Mouse (Mus musculus) forebrain, embryonic 16.5 days (tissue): ENCODE data around the gene Cit. TPM values are rescaled to one million over a fixed set of nuclear protein-coding genes. Genes with fewer than 3 reads are reported as not detected.

Source experiments
- ATAC-seq: fragments of 200-750 bp; cut with Nextera tagmentation; 2 replicates; pipeline ENCODE4 v1.8.0; 2017; ENCODE audit warnings: mild to moderate bottlenecking, moderate library complexity
- H3K27ac ChIP-seq: fragments of 300-500 bp; sonication (generic); 2 replicates; pipeline ENCODE4 v1.5.1; 2014; ENCODE audit warnings: low read length, control low read depth
- H3K27me3 ChIP-seq: fragments of 300-500 bp; sonication (generic); replicated peaks from 2 replicates; pipeline ENCODE4 v1.6.1; 2014; ENCODE audit warnings: low read length; ENCODE audit not compliant: control insufficient read depth, insufficient read depth
- H3K36me3 ChIP-seq: fragments of 300-500 bp; sonication (generic); 2 replicates; pipeline ENCODE4 v1.6.1; 2014; ENCODE audit not compliant: control insufficient read depth, insufficient read depth
- H3K4me1 ChIP-seq: fragments of 300-500 bp; sonication (generic); replicated peaks from 2 replicates; pipeline ENCODE4 v1.6.1; 2014; ENCODE audit warnings: low read length; ENCODE audit not compliant: control insufficient read depth, insufficient read depth
- H3K4me2 ChIP-seq: fragments of 300-500 bp; sonication (generic); 2 replicates; pipeline ENCODE4 v1.6.1; 2014; ENCODE audit warnings: mild to moderate bottlenecking, low read length, control low read depth
- H3K4me3 ChIP-seq: fragments of 300-500 bp; sonication (generic); replicated peaks from 2 replicates; pipeline ENCODE4 v1.5.1; 2014; ENCODE audit warnings: mild to moderate bottlenecking, low read length, control low read depth
- H3K9ac ChIP-seq: fragments of 300-500 bp; sonication (generic); replicated peaks from 2 replicates; pipeline ENCODE4 v1.6.1; 2014; ENCODE audit warnings: low read depth, low read length, control low read depth
- H3K9me3 ChIP-seq: fragments of 300-500 bp; sonication (generic); 2 replicates; pipeline ENCODE4 v1.6.1; 2016; ENCODE audit warnings: low read length; ENCODE audit not compliant: control insufficient read depth
- WGBS: fragments of 180-500 bp; shearing (Covaris S2); extraction: QIAGEN DNeasy Blood & Tissue Kit; methylation state at CpG from one replicate; pipeline ENCODE4 v1.1.7; 2014; 5-methylcytosine and 5-hydroxymethylcytosine counted together
- polyA plus RNA-seq: library from polyadenylated mRNA; unstranded; fragments of >200 nt; fragmentation: Nextera tagmentation; extraction: Ambion mirVana; gene quantifications from 2 replicates; pipeline ENCODE4 v1.2.1, GENCODE M21; 2015

The Cit gene
- polyA plus RNA-seq, 1 experiment from 2014 or later = 21.0 TPM

DNA sequence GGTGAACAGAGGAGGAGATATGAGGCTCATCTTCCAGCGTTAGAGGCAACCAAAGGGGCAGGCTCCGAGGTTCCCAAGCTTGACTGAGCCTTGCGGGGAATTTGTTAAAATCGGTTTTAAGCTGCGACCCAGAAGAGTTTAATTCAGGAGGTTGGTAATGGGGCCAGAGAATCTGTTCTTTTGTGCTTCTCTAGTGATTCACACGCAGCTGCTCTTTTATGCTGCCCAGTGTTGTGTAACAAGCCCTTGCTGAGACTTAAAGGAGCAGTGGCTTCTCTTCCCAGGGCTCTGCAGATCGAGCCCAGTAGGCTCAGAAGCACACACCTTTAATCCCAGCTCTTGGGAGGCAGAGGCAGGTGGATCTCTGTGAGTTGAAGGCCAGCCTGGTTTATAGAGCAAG, 3.4 kb downstream of the Cit start:
- H3K9me3 ChIP-seq = no peaks in the 10 kb centered on the region
- no peak overlapping the region for H3K4me3 ChIP-seq
- no peaks in the 10 kb centered on the region for H3K36me3 ChIP-seq
- H3K9ac ChIP-seq = no peak overlapping the region
- WGBS = 10% methylated on average over 7 of the region's 7 CpGs
- H3K27me3 ChIP-seq = no peaks in the 10 kb centered on the region
- H3K27ac ChIP-seq = 0 out of 2 replicates have a peak overlapping the region, but pooled peaks have one; percentile 1
- H3K4me1 ChIP-seq = peaks cover 22% of the 10 kb centered on the region
- no peak overlapping the region for H3K4me2 ChIP-seq
- ATAC-seq = no peak

DNA sequence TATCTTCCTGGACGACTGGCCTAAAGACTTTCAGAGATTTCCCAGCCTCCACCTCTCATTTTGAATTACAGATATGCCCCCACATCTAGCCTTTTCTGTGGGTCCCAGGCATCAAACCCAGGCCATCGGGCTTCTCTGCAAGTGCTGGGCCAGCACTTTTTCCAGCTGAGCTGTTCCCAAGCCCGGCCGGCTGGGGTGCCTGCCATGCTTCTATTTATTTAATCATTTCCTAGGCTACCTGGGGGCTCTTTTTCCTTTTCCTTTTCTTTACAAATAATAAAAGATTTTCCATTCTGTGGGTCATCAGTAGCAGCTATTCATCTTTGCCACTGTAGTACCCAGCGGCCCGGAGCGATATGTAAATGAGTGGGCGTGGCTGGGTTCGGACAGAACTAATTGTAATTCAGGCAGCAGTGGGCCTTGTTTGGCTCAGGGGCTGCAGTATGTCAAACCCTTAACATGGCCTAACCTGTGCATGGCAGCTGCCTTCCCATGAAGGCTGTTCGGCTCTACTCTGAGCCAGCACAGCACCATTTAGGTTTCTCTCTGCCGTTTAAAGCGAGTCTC, 4.3 kb downstream of the Cit start:
- Histone ChIP-seq H3K27me3 (no peaks in the 10 kb centered on the region), H3K4me3 (no peak overlapping the region), H3K9ac (no peak overlapping the region), H3K9me3 (no peaks in the 10 kb centered on the region), H3K4me1 (peaks cover 21% of the 10 kb centered on the region), H3K36me3 (no peaks in the 10 kb centered on the region), H3K27ac (no peak overlapping the region), H3K4me2 (no peak overlapping the region)
- no peak for ATAC-seq
- 41% methylated on average over 12 of the region's 12 CpGs for WGBS

DNA sequence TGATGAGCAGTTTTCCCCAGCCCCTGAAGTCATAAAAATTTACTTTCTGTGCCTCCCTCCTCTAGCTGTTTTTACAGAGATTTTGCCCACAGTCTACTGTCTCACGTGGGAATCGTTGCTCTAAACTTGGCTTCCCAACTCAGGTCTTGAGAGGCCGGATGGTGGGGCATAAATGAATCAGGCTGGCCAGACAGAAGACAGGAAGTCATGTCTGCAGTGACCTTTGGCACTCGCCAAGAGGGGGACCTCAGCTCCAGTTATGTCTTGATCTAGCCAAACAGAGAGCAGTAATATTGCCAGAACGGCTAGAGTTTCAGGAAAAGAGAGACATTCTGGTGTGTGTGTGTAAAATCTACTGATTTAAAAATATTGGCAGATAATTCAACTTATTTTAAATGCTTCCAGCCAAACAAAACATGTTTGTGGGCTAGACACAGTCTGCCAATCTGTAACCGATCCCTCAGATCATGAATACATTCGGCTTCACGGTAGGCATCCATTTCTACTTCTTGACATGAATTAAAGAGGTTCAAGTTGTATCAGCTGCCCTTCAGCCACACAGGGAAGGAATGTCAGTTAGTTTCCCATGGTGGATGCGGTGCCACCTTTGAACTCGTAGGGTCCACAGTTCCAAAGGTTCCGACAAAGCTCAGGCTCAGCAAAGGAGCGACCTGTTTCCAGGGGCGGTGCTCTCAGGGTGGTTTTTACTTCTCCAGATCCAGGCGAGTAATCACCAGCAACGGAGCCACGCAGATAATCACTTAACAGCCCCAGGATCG, 5.4 kb downstream of the Cit start:
- H3K4me3 ChIP-seq = no peak overlapping the region
- H3K9me3 ChIP-seq = no peaks in the 10 kb centered on the region
- peaks cover 15% of the 10 kb centered on the region for H3K4me1 ChIP-seq
- no peaks in the 10 kb centered on the region for H3K27me3 ChIP-seq
- H3K4me2 ChIP-seq = no peak overlapping the region
- no peak for ATAC-seq
- H3K27ac ChIP-seq = no peak overlapping the region
- H3K9ac ChIP-seq = no peak overlapping the region
- WGBS = 88% methylated on average over 17 of the region's 17 CpGs
- no peaks in the 10 kb centered on the region for H3K36me3 ChIP-seq

GRCm38 (mm10) chr5:115851029-115851365, 5.9 kb downstream of the Cit start:
- WGBS = 89% methylated on average over 13 of the region's 13 CpGs
- Histone ChIP-seq H3K27me3 (no peaks in the 10 kb centered on the region), H3K9ac (no peak overlapping the region), H3K9me3 (no peaks in the 10 kb centered on the region), H3K4me3 (no peak overlapping the region), H3K4me1 (peaks cover 10% of the 10 kb centered on the region), H3K4me2 (no peak overlapping the region), H3K27ac (no peak overlapping the region), H3K36me3 (no peaks in the 10 kb centered on the region)
- ATAC-seq = no peak

DNA sequence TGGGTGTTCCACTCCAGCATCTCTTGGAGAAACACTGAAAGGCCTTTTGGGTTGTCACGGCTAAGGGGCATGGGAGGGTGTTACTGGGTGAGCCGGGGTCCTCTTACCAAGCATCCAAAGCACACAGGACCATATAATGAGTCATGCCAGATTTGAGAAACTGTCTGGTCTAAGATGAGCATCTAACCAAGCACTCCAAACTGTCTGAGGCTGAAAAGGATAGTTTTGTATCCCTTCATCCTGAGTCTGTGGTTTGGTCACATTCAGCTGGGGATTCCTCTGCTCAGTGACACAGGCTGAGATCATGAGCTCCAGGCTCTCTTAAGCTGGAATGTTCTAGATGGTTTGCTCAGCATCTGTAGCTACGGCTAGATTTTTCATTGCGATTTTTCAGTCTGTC, 7.4 kb downstream of the Cit start:
- Histone ChIP-seq H3K4me3 (no peak overlapping the region), H3K27ac (no peak overlapping the region), H3K9me3 (no peaks in the 10 kb centered on the region), H3K4me1 (peaks cover 4% of the 10 kb centered on the region; the same call in 1 of the 2 replicates), H3K9ac (no peak overlapping the region), H3K4me2 (no peak overlapping the region), H3K27me3 (no peaks in the 10 kb centered on the region), H3K36me3 (no peaks in the 10 kb centered on the region)
- WGBS = 94% methylated on average over 4 of the region's 4 CpGs
- ATAC-seq = no peak

- Histone ChIP-seq H3K27me3 (no peaks in the 10 kb centered on the region), H3K4me3 (no peak overlapping the region), H3K4me1 (0 out of 2 replicates have a peak, but pooled peaks cover 3% of the 10 kb centered on the region), H3K9ac (no peak overlapping the region), H3K36me3 (no peaks in the 10 kb centered on the region), H3K4me2 (no peak overlapping the region), H3K9me3 (no peaks in the 10 kb centered on the region), H3K27ac (no peak overlapping the region)
- no peak for ATAC-seq
- WGBS = 87% methylated on average over 9 of the region's 9 CpGs
Measured at GRCm38 (mm10) chr5:115853691-115854090, 8.6 kb downstream of the Cit start.

GRCm38 (mm10) chr5:115854370-115854769, 9.3 kb downstream of the Cit start:
- no peaks in the 10 kb centered on the region for H3K27me3 ChIP-seq
- H3K9ac ChIP-seq = no peak overlapping the region
- no peak for ATAC-seq
- no peaks in the 10 kb centered on the region for H3K9me3 ChIP-seq
- no peak overlapping the region for H3K4me2 ChIP-seq
- H3K4me1 ChIP-seq = 0 out of 2 replicates have a peak, but pooled peaks cover 3% of the 10 kb centered on the region
- H3K4me3 ChIP-seq = no peak overlapping the region
- 88% methylated on average over 9 of the region's 12 CpGs for WGBS
- no peak overlapping the region for H3K27ac ChIP-seq
- no peaks in the 10 kb centered on the region for H3K36me3 ChIP-seq

DNA sequence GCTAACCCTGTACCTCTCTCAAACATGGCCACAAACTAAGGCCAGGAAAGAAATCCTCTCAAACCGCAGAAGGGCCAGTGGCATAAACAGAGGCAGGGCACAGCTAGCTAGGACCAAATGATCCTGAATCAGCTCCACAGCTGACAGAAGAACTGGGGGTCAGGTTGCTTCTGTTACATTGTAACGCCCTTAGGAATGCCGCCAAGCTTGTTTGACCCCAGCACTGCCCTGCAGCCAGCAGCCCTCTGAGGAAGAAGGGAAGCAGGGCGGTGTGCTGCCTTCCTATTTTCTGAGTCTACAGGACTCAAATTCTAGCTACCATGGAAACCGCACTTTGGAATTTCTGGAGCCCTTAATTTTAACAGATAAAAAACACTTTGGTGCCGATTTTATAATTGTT, 13.6 kb downstream of the Cit start:
- 76% methylated on average over 6 of the region's 6 CpGs for WGBS
- Histone ChIP-seq H3K4me3 (no peak overlapping the region), H3K4me1 (peaks cover 3% of the 10 kb centered on the region; the same call in 1 of the 2 replicates), H3K9me3 (no peaks in the 10 kb centered on the region), H3K9ac (no peak overlapping the region), H3K27ac (no peak overlapping the region), H3K4me2 (no peak overlapping the region), H3K27me3 (no peaks in the 10 kb centered on the region), H3K36me3 (no peaks in the 10 kb centered on the region)
- no peak for ATAC-seq

- no peaks in the 10 kb centered on the region for H3K9me3 ChIP-seq
- H3K36me3 ChIP-seq = no peaks in the 10 kb centered on the region
- peaks cover 3% of the 10 kb centered on the region; the same call in 1 of the 2 replicates for H3K4me1 ChIP-seq
- no peak overlapping the region for H3K4me2 ChIP-seq
- 82% methylated on average over 9 of the region's 9 CpGs for WGBS
- no peak overlapping the region for H3K9ac ChIP-seq
- ATAC-seq = no peak
- H3K27ac ChIP-seq = no peak overlapping the region
- no peaks in the 10 kb centered on the region for H3K27me3 ChIP-seq
- H3K4me3 ChIP-seq = no peak overlapping the region
Measured at GRCm38 (mm10) chr5:115859461-115859860, 14.4 kb downstream of the Cit start.
